ENCODE assay signal across 10 mouse cellular contexts in genomic region chr3:138859166-138859565, GRCm38 (mm10).
DNase-seq lines count a peak whose midpoint lies in the region; ATAC-seq lines count a peak whose summit lies in the region.
"Had no signal": no experiment of that assay in that cellular context is flagged by ENCODE, and none has a peak within 500 bp of the region (broad histone marks: within the 10 kb centered on the region; RNA-seq: fewer than 3 reads in every experiment).

No protein-coding gene starts in this region.

- DNase-seq in left cerebral cortex, adult 18-20 months (ENCODE audit: low spot score in 2 of 2) = peak; percentile 51
- DNase-seq in left cerebral cortex, postnatal 10 days (ENCODE audit: extremely low spot score in 1 of 2, low spot score in 2 of 2) = no peak
- DNase-seq in cerebellum, adult 8-10 months = peak; percentile 73
- DNase-seq in forebrain, embryonic 14.5 days (ENCODE audit: low spot score) = no peak
- DNase-seq in adrenal gland, postnatal 10 days = no peak

- H3K9me3 ChIP-seq in forebrain, embryonic 14.5 days (replicated peaks; ENCODE audit: control insufficient read depth, low read length) = no peaks in the 10 kb centered on the region
- H3K9me3 ChIP-seq in limb, embryonic 15.5 days = no peaks in the 10 kb centered on the region
- H3K9me3 ChIP-seq in intestine, embryonic 15.5 days = no peaks in the 10 kb centered on the region
- H3K9me3 ChIP-seq: G1E; heart, embryonic 12.5 days had no signal

- H3K36me3 ChIP-seq in forebrain, embryonic 14.5 days (ENCODE audit: control insufficient read depth, insufficient read depth, low read length) = no peaks in the 10 kb centered on the region
- H3K36me3 ChIP-seq in limb, embryonic 15.5 days = no peaks in the 10 kb centered on the region
- no peaks in the 10 kb centered on the region for H3K36me3 ChIP-seq in intestine, embryonic 15.5 days
- H3K36me3 ChIP-seq: G1E; heart, embryonic 12.5 days had no signal

- H3K9ac ChIP-seq in forebrain, embryonic 14.5 days (ENCODE audit: low read length) = no peak overlapping the region
- H3K9ac ChIP-seq in limb, embryonic 15.5 days = no peak overlapping the region
- H3K9ac ChIP-seq in intestine, embryonic 15.5 days = no peak overlapping the region
- H3K9ac ChIP-seq: heart, embryonic 12.5 days had no signal

- H3K27ac ChIP-seq in forebrain, embryonic 14.5 days (ENCODE audit: low read depth, low read length) = peak overlapping the region; percentile 3; the same call in 1 of the 2 replicates
- H3K27ac ChIP-seq in limb, embryonic 15.5 days = peak overlapping the region; percentile 89
- no peak overlapping the region for H3K27ac ChIP-seq in intestine, embryonic 15.5 days

- 72% methylated on average over 8 of the region's 8 CpGs for WGBS in forebrain, embryonic 14.5 days
- 70% methylated on average over 8 of the region's 8 CpGs for WGBS in limb, embryonic 15.5 days
- WGBS in intestine, embryonic 15.5 days = 87% methylated on average over 8 of the region's 8 CpGs

- no peak for ATAC-seq in forebrain, embryonic 14.5 days
- ATAC-seq in limb, embryonic 15.5 days (ENCODE audit: insufficient number of reproducible peaks, low FRiP score, low TSS enrichment, low read depth) = no peak
- ATAC-seq in intestine, embryonic 15.5 days = no peak
- ATAC-seq in megakaryocyte progenitor cell, adult 5-6 weeks (replicated peaks; ENCODE audit: poor library complexity) = no peak

- H3K4me3 ChIP-seq in forebrain, embryonic 14.5 days (ENCODE audit: low read depth, low read length) = no peak overlapping the region
- no peak overlapping the region for H3K4me3 ChIP-seq in limb, embryonic 15.5 days
- no peak overlapping the region for H3K4me3 ChIP-seq in intestine, embryonic 15.5 days (replicated peaks)
- H3K4me3 ChIP-seq: heart, embryonic 12.5 days had no signal

- H3K4me1 ChIP-seq in forebrain, embryonic 14.5 days (ENCODE audit: control insufficient read depth, insufficient read depth, low read length) = peaks cover 68% of the 10 kb centered on the region
- H3K4me1 ChIP-seq in limb, embryonic 15.5 days = peaks cover 71% of the 10 kb centered on the region
- peaks cover 13% of the 10 kb centered on the region for H3K4me1 ChIP-seq in intestine, embryonic 15.5 days (replicated peaks)

- H3K27me3 ChIP-seq in forebrain, embryonic 14.5 days (replicated peaks; ENCODE audit: control insufficient read depth, insufficient read depth, low read length) = no peaks in the 10 kb centered on the region
- H3K27me3 ChIP-seq in limb, embryonic 15.5 days = no peaks in the 10 kb centered on the region
- no peaks in the 10 kb centered on the region for H3K27me3 ChIP-seq in intestine, embryonic 15.5 days (replicated peaks)
- H3K27me3 ChIP-seq: heart, embryonic 12.5 days had no signal

- no peak overlapping the region for H3K4me2 ChIP-seq in forebrain, embryonic 14.5 days (ENCODE audit: low read length)
- H3K4me2 ChIP-seq in limb, embryonic 15.5 days = no peak overlapping the region
- H3K4me2 ChIP-seq in intestine, embryonic 15.5 days (replicated peaks) = no peak overlapping the region
- H3K4me2 ChIP-seq: heart, embryonic 12.5 days had no signal

- intact Hi-C loops in left cerebral cortex, postnatal 10 days (cut with DNase I) = loop anchor here (5.0 kb wide), 1 partner anchor 117 kb away; the partner anchor contains the start of gene Tspan5

Comparison
In these comparisons a context has a peak if more than half of its experiments do, and no peak if none do; other contexts are left out.
1. DNase-seq: peak in left cerebral cortex, adult 18-20 months (2 of 2) and cerebellum, adult 8-10 months (single experiment); none in left cerebral cortex, postnatal 10 days (0 of 2), forebrain, embryonic 14.5 days (single experiment) and adrenal gland, postnatal 10 days (single experiment).